Mouse (Mus musculus): ENCODE data around the gene Siglecf. TPM values are rescaled to one million over a fixed set of nuclear protein-coding genes. Genes with fewer than 3 reads are reported as not detected.
A peak's percentile ranks its signal among the peaks of the same experiment; 100 is the strongest.

The Siglecf gene
- total RNA-seq, 2 experiments from 2014 or later, result not detected

GRCm38 (mm10) chr7:43362021-43362420 lies 10.9 kb downstream of the Siglecf start:
- no peak for DNase-seq (ENCODE audit: low spot score)

GRCm38 (mm10) chr7:43378226-43378625 lies 27.1 kb downstream of the Siglecf start:
- DNase-seq (ENCODE audit: low spot score), result peak; percentile 12

DNA sequence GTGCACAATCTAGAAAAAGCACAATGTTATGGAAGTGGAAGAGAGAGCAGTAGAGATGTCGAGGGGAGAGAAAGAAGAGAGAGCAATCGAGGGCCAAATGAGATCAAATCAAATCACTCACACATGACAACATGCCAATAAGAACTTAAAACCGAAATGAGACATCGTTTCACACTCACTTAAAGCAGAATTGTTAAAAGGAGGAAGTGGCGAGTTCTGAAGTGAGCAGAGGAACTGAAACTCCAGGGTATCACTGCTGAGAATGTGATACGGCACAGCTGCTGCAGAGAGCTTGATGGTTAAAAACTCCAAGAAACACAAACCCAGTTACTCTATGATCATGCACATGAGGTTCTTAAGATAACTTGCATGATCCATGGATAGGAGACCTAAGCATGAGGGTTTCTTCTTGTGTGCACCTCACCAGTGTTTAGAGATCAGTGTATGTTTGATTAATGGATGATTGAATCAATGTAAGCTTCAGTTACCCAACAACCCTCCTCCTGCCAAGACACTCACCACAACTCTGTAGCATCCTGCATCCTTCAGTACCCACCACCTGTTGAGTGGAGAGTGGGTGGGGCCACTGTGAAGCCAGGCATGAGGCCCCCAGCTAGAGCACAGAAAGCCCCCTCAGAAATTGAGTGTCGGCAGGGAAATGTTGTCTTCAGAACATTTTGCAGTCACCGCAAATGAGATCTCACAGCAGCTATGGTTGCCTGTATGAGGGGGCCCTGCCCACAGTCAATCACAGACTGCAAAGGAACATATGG lies 41.4 kb downstream of the Siglecf start:
- DNase-seq (ENCODE audit: low spot score), result no peak

DNA sequence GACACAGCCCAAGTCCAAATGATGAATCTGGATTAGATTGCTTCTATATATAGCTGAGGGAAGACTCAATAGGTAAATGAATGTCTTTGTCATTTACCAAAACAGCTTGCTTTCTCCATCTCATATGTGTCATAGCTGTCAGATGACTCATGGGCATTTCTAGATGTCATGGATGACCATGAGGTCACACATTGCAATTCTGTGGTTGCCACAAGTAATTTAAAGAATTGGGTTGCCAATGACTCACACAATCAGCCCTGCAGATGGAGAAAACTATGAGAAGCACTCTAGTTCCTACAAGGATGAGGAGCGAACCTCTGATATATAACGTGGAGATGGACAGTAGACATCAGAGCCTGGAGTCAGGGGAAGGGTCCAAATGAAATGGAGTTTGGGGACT lies 48.4 kb downstream of the Siglecf start:
- no peak for DNase-seq (ENCODE audit: low spot score)

- no peak for DNase-seq (ENCODE audit: low spot score)
Measured at GRCm38 (mm10) chr7:43402718-43403117, 51.6 kb downstream of the Siglecf start.

GRCm38 (mm10) chr7:43407573-43407972 lies 56.4 kb downstream of the Siglecf start:
- no peak for DNase-seq (ENCODE audit: low spot score)

GRCm38 (mm10) chr7:43408131-43408553 lies 57.0 kb downstream of the Siglecf start, which contains the start of gene Siglecg:
Gene Siglecg, plus strand, starts transcription at chr7:43408204.
- DNase-seq (ENCODE audit: low spot score), result no peak

DNA sequence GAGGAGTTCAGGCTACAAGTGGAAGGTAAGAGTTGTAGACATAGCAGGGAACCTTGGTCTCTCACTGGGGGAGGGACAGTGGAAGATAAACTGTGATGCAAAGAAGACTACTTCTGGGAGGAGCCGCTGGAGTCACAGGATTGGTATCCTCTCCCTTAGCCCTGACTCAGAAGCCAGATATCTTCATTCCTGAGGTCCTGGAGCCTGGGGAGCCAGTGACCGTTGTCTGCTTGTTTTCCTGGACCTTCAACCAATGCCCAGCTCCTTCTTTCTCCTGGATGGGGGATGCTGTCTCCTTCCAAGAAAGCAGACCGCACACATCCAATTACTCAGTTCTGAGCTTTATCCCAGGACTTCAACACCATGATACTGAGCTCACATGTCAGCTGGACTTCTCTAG lies 57.9 kb downstream of the Siglecf start:
- no peak for DNase-seq (ENCODE audit: low spot score)

Other genes with a start within 250 kb of the Siglecf start
- not detected for gene Zfp936, start 237.1 kb upstream of the Siglecf start, total RNA-seq (2021)
- gene Zfp715, start 38.0 kb upstream of the Siglecf start, total RNA-seq (2021), result 1 to 10 TPM; 6.9 to 7.6 TPM
- gene Siglecg, start 56.9 kb downstream of the Siglecf start, total RNA-seq (2021), result not detected
- not detected for gene Lim2, start 76.3 kb downstream of the Siglecf start, total RNA-seq (2021)
- not detected for gene Nkg7, start 85.7 kb downstream of the Siglecf start, total RNA-seq (2021)
- gene Cldnd2, start 89.4 kb downstream of the Siglecf start, total RNA-seq (2021), result not detected
- 100 to 1,000 TPM; 282 to 331 TPM for gene Etfb, start 92.7 kb downstream of the Siglecf start, total RNA-seq (2021)
- under 1 TPM; 0.28 to 0.84 TPM for gene Gm45233, start 92.8 kb downstream of the Siglecf start, total RNA-seq (2021)
- gene Vsig10l, start 111.8 kb downstream of the Siglecf start, total RNA-seq (2021), result under 1 TPM; 0.85 to 0.87 TPM
- gene Iglon5, start 138.7 kb downstream of the Siglecf start, total RNA-seq (2021), result under 1 TPM; 0.19 to 0.39 TPM
- not detected for gene 4931406B18Rik, start 154.6 kb downstream of the Siglecf start, total RNA-seq (2021)
- 1 to 10 TPM in 1 of 2 experiments, under 1 TPM in 1; 1.00 to 1.2 TPM for gene Cd33, start 193.1 kb downstream of the Siglecf start, total RNA-seq (2021)
- gene Zfp658, start 210.9 kb downstream of the Siglecf start, total RNA-seq (2021), result under 1 TPM; 0.55 to 0.59 TPM
- gene Zfp719, start 228.3 kb downstream of the Siglecf start, total RNA-seq (2021), result 1 to 10 TPM; 3.4 to 3.9 TPM

Data from gastrocnemius, adult 18-20 months (tissue).